Mouse (Mus musculus) cerebellum, adult 9-10 months (tissue): Measurements from ENCODE around the gene Gpr84.

Experiments used
- DNase-seq: peaks from one replicate; pipeline ENCODE4 v3.0.0; 2022

The Gpr84 gene

DNA sequence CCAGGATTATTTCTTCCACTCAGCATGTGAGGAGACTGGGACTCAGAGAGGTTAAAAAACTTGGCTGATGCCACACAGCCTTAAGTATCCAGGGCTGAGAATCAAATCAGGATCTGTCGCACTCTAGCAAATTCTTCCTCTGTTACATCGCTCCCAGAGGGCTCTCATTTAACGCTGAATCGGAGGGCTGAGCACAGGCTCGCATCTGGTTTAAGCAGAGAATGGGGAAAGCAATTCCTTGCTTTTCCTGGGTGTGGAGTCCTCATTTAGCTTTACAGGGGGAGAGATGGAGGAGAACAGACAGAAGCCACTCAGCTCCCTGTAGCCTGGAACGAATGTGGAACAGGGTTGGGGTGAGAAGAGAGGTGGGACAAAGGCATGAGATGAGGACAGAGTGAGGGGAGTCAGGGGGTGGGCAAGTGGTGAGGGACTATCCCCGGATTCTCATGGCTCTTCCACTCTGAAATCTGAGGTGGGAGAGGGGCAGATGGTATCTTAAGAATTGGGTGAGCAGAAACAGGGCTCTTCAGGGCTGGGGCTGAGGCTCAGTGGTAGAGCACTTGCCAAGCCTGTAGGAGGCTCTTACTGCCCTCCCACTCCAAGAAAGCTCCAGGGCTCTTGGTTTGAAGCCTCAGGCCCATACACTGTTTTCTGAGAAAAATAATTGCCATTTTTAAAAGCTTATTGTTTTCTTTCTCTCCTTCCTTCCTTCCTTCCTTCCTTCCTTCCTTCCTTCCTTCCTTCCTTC is 25.2 kb upstream of the Gpr84 start:
- no peak for DNase-seq

DNA sequence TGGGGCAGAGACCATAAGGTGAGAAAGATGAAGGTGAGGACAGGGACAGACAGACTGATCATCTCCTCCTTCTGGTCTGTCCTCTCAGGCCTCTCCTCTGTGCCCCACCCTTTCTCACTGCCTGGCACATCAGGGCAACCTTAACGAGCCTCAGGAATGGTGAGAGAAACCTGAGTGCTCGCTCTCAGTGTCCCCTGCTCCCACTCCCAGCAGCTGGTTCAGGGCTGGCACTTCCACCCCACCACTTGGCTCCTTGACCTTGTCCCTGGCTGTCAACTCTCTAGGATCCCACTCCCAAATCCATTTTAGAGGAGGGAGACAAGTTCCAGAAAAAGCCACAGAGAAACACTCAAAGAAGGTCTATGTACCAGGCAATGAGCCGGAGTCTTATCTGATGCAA is 24.6 kb upstream of the Gpr84 start:
- DNase-seq, result no peak

DNA sequence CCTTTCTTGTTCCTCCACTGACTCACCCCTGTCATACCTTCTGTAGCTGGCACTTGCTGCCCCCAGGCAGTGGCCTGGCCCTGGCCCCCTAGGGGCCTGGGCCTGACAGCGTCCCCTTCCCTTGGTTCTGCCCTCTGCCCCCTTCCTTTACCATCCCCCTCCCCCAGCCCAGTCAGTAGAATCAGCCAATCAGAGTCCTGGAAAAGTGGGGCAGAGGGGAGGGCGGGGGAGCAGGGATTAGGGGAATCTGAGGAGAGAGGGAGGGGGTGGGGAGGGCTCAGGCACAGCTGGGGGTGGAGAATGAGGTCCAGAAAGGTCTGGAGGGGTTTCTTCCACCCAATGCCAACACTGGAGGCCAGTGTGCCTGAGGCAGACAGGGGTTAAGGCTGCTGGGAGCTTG is 23.8 kb upstream of the Gpr84 start:
- DNase-seq, result no peak

DNA sequence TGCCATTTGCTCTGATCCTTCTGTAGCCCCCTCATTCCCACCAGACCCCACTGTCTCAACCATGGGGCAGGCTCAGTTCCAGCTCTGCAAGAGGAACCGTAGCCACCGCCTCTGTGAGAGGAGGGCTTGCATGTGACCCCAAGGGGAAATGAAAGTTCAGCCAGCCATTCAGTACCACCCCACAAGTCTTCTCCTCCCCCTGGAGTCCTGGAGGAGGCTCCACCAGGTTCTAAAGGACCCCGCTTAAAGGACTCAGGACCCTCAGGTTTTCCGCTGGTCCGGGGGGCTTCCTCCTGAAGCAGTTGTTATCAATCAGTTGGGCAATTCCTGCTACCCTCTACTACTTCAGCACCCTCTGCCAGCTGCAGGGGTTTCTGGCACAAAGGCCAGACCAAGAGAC is 23.3 kb upstream of the Gpr84 start:
- DNase-seq, result no peak

DNA sequence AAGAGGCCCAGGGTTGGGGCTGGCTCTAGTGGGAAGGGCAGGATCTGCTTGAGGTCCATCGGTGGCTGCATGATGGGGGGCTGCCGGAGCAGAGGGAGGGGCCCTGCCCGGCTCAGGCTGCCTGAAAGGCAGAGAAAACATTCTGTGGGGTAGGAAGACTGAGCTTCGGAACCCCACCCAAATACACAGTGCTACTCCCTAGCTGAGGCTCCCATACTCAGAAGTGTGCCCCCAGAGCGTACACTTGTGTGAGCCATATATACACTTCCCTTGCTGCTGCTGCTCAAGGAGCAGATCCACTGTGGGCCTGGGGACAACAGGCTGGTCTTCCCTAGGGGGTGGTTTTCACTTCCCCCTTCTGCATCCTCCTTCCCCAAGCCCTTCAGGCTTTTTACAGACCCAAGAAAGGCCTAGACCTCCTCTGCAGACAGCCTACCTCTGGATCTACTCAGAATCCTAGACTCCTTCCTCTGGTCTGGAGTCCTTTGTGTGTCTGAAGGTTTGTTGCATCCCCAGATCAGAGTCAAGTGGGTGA is 22.7 kb upstream of the Gpr84 start:
- DNase-seq, result no peak

DNA sequence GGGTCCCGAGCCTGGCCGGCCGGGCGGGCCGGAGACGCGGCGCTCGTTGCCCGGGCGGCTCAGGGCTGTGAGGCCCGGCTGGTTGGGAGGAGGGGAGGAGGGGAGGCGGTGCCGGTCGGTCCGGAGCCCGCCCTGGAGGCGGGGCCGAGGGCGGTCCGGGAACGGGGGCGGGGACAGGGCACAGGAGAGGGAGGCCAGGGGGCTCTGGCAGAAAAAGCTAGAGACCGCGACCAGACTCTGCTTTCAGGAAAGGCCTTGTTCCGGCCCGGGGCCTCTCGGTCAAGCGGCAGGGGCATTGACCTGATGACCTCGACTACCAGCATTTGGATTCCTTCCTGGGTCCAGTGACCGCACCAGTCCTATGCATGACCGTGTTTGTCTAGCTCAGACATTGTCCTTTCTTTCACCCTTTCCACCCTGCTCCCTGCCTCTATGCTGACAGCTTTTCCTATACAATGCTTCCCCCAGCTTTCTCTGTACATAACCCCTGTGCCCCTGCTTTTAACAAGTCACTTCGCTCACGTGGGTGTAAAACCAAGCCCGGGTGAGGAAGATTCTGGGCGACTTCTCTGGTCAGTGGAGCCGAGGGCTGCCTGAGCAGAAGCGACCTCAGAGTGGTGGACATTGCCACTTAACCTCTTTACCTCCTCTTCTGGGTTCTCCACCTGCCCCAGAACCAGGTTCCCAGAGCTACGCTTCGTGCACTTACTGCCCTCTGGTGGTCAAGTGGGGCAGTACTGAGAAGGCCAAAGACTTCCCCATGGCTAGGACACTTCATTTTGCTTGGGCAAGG is 13.2 kb upstream of the Gpr84 start:
- DNase-seq, result peak; percentile 90

DNA sequence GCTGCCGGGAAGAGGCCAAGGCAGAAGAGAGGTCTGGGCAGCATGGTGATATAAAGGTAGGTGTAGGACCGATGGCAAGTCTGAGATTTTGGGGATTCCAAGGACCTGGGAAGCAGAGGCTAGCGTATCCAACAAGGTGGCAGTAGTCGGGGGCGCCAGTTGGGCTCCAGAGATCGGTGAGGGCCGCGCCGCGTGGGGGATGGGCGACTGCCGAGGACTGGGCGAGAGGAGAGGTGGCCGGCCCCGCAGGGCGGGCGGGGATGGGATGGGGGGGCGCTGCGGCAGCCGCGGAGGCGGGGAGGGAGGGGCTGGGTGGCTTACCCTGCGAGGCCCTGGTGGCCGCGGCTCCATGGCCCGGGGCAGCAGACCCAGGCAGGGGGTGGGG is 12.7 kb upstream of the Gpr84 start:
- peak; percentile 72 for DNase-seq

DNA sequence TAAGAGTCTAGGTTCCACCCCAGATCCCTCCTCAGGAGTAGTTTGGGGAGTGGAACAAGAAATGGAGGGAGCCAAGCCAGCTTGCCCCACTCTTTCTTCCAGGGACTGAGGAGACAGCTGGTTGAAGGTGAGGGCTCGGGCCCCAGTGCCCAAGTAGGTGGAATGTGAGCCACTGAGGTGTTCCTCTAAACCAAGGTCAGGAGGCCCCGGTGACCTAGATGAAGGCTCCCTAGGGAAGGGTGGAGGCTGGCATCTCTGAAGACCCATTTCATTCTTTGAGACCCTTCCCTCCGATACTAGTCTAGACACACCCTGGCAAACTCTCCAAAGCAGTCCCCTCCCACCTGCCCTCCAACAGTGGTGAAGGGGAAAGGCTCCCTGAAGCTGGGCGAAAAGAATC is 12.0 kb upstream of the Gpr84 start:
- DNase-seq, result no peak

DNA sequence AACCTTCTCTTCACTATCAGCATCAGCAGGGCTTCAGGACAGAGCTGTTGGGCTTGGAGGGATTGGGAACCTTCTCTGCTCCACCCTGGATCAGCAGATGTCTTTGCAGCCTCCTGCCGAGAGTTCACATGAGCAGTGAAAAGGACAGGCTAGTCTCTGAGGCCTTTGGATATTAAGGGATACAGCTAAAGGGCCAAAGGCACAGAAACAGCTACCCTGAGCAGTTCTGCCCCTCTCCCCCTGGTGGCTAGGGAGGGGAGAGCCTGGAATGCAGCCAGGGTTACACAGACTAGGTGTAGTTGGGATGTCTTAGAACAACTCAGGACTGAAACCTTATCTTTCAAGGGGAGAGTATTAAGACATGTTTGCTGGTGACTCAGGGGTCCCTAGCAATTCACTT is 10.7 kb upstream of the Gpr84 start:
- DNase-seq, result peak; percentile 69

DNA sequence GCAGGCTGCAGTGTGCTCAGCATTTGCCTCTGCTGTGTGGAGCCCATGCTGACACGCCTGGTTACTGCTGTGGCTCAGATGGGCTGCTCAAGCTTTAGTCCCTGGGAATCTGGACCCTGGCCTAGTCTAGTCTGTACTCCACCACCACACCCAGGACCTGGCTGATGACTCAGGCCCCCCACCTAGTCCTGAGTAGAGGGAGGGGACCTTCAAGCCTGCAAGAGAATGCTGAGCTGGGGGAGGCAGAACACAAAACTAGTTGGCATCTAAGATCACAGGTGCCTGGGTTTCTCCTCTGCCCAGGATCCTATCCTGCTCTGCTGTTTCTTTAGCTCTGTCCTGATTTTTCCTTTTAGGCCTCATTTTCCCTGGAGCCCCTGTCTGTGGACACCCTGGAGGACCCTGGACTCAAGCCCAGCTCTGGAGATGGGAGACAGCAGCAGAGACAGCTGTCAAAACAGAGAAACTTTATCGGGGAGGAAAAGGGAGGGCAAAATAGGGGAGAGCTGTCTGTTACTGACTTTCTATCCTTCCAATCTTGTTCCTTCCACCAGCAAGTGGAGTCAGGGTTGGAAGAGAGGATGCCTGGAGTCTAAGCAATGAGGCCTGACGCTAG is 7.9 kb upstream of the Gpr84 start:
- peak; percentile 34 for DNase-seq

DNA sequence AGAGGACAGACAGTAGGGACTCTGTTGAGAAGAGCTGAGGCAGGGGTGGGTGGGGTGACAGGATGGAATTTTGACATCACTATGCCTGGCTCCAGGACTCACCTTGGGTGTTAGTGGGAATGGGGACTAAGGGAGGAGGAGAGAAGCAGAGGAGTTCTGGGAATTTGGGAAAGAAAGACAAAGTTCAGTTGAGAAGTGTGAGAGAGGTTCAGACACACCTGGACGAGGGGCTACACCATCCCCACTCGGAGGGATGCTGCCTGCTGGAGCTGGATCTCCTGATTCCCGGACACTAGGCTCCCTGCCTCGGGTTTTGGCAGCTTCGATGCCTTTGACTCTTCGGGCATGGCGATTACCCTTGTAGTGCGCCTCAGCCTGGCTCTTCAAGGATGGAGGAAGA is 7.3 kb upstream of the Gpr84 start:
- DNase-seq, result no peak

DNA sequence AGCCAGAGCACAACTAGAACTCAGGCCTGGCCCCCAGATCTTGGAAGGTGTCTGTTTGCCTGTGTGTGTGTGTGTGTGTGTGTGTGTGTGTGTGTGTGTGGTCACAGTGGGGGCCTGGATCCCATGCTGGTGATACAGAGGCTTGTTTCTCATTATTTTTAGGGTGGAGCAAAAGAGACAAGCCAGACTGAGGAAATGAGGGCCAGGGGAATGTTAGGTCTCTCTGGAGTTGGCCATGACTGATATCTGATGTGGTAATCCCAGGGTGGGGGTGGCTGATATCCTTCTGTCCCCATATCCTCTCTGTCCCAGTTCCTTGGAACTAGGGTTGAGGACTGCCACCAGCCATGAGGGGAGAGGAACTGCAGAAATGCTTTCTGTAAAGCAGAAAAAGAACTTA is 6.7 kb upstream of the Gpr84 start:
- no peak for DNase-seq

DNA sequence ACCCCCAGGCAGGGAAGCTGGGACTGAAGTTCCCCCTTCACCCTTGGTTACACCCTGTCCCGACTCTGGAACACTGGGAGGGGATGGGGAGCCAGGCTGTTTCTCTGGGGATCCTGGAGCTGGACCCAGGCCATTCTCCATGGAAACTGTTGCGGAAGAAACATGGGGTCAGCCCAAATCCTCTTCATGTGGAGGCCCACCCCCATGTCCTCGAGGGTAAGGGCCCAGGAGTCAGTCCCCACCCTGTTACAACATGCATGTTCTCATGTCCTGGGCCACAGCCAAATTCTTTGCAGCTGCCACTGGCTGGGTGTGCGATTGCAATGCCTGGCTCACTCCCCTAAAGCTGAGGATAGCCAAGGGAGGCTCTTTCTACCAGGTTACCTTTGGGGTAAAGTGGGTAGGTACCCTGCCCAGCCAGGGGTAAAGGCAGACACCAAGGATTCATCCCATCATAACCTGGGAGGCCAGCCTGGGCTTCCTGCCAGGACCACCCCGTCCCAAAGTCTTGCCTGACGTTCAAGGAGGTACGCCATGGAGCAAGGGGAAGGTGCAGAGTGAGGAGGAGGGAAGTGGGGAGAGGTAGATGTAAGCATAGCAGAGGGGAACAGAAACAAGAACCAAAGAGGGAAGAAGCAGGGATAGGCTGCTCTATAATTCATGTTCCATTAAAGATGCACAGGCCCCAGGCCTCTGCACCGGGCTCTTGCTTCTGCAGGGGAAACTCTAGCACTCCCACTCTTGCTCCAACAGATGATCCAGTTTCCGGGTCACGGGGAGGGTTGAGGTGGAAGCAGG is 5.8 kb upstream of the Gpr84 start:
- no peak for DNase-seq

DNA sequence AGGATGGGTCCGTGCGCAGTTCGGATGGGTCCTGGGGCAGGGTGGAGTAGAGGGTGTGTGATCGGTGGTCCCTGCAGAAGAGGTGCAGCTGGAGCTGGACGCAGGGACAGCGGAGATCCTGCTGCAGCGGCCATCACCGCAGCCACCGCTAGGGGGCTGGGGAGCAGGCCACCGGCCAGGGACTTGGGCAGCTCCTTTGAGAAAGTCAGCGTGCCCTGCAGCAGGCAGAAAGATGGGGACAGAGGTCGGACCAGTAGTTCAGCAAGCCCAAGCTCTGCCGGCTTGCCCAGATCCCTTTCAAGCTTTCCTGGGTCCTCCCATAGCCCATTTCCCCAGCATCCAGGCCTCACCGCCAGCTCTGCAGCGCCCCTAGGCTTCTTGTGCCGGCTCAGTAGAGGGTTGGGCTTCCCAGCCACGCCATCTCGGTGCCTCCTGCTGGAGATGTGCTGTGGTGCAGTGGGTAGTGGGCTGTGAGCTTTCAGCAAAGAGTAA is 4.6 kb upstream of the Gpr84 start:
- DNase-seq, result peak; percentile 62

DNA sequence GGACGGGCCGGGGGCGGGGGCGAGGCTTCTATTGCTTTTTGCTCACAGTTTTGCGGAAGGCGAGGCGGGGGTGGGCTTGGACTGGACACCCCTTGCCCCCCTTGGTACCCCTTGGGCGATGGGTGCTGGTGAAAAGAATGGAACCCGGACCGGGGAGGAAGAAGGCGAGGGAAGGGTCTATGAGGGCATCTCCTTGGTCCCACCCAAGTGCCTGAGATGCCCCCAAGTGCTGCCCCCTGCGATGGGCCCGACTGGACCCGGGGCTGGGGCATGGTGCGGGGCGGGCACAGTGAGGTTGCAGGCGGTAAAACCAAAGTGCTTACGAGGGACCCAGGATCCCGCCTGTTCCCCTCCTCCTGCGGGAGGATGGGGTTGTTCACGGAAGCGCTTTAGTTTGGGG is 3.8 kb upstream of the Gpr84 start:
- no peak for DNase-seq

DNA sequence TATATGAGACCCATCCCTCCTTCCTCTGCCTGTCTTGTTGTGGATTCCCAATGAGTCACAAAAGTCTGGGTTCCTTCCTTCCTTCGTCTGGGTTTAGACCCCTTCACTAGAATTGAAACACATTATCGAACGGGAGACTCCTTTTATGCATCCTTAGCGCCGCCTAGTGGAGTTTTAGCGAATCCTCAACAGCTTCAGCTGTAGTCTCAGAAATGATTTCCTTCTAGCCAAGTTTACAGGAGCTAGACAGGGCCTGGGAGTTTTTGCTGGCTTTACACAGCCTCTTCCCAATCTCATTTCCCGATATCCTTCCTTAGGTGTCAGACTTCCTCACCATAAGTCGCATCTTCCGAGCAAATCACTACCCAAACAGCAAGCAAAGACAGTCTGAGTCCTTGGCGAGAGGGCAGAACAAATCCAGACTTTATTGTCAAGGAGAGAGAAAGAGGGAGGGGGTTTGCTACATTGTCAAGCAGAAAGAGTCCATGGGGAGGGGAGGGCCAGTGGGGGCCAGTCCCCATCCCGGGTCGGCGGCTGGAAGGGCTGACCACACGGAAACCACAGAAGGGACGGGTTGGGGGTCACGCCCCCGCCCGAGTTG is 3.2 kb upstream of the Gpr84 start:
- peak; percentile 76 for DNase-seq

DNA sequence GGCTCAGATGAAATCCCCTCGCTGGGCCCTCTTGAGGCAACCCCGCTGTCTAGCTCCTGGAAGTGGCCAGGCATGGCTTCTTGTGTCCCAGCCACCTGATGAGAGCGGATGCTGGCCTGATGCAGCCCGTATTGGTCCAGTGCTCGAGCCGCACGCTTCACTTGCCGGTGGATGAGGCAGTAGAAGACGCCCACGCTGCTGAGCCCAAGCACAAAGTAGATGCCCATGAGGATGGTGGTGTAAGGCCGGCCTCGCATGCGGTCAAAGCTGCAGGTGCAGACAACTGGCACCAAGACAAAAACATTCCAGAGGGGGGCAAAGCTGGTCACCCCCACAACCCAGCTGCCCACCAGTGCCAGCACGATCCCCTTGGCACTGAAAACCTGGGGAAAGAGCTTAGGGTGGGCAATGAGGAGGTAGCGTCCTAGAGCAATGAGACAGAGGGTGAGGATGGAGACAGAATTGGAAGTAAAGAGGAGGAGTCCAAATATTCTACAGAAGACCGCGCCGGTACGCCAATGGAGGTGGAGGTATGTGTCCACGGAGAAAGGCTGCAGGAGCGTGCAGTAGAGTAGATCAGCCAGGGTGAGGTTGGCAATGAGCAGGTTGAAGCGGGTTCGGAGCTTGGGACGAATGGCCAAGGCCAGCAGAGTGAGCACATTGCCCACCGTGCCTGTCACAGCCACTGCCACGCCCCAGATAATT is 1.4 kb downstream of the Gpr84 start:
- DNase-seq, result no peak

DNA sequence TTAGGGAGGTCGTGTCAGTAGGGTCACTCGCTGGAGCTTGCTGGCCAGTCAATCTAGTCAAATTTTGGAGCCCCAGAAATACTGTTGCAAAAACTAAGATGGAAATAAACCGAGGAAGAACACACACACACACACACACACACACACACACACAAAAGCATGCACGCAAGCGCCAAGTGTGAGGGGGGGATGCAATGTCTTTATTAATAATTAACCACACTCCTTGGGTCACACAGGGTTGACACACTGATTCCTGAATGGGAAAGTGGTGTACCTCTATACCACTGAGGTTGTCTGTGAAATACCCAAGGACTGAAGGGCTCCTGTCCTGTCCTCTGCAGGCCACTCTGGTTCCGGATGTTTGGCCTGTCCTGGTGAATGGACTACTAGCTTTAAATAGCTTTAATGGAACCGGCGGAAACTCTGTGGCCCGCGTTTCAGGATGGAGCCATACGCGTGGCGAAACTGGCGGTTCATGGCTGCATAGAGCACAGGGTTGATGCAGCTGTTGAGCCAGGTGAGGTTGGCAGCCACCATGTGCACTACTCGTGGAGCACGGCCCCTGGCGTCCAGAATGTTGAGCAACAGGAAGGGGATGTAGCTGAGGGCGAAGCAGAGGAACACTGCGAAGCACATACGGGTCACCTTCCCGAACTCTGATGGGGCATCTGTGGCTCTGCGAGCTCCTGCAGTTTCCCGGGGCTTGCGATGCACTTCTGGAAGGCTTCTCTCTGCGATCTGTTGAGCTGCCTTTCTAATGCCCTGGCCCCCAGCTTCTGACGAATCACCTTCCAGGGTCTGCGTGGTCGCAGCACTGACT is 2.1 kb downstream of the Gpr84 start:
- no peak for DNase-seq

DNA sequence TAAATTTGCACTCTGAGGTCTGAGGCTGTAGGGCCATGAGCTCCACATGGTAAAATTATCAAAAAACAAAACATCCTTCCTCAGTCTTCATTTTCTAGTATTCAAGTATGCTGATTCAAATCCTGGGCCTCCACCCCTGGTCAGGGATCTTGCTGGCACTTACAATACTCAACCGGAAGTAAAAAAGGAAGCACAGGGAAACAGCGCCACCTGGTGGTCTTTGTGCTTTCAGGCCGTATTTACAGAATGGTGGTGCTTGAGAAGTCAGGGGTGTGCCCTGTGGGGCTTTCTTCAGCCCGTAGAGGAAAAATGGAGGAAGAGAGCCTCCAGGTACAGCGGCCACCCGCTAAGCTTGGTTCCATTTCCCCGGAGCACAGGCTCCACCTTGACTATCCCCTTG is 3.3 kb downstream of the Gpr84 start:
- DNase-seq, result peak; percentile 94

DNA sequence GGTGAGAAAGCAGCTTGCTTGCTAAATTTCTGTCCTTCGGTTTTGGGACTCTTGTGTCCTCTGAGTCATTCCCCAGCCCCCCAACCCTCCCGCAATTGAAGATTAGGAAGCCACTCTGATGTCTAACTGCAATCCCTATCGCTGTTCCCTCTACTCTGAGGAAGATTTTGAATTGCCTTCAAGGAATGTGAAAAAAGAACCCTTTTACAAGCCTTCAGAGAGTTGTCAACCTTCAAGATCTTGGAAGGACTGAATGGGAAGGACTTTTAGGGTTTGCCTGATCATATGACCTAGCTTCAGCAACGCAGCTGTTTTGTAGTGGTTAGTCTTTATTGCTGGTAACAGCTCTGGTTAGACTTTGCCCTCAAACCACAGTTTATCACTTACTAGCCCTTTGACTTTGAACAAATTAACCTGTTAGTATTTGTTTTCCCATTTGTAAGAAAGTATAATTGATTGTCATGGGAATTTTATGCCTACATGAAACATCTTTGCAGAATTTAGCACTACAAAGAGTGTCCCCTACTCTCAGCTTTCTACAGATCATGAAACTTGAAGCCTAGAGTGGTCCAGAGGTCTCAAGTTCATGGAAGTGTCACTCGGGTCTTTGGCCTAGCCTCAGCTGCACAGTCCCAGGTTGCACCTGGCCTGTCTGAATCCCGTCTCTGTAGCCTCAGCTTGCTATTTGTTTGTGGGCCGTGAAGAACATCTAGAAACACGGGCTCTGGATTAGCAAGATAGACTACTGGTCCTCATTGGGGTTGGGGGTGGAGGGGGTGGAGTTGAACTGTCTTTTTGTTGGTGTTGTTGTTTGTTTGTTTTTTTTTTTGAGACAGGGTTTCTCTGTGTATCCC is 4.4 kb downstream of the Gpr84 start:
- DNase-seq, result peak; percentile 45
